Mouse (Mus musculus): ENCODE measurements at regions not wholly inside any gene's neighbourhood (a gene's known extent, or its start where the extent isn't known, plus 50 kb on each side); places are given as distances from the start of the nearest gene placed in this dataset.

DNA sequence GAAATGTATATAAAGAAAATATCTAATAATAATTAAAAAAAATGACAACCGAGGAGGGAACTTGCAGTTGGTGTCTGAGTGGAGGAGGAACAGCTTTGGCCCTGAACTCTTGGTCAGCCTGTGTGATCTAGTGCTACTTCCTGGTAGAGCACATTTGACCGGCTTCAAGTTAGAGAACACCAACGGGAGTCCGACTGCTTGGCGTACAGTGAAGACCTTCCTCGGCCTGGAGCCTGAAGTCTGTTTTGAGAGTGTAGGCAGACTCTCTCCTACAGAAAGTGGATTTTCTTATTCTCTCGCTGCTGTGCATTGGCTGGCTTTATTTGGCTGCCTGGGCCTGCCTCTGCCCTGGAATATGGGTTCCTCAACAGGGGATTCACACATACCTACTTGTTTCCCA, 81.2 kb upstream of the Adcy1 start:
- TF ChIP-seq CTCF (IDR thresholded peaks at IDR 0.05; ENCODE audit: low read depth, low read length) = no peak
- no peak for TF ChIP-seq POLR2A (IDR thresholded peaks at IDR 0.05; ENCODE audit: extremely low read depth, insufficient read depth, low read length)
